Mouse (Mus musculus): ENCODE measurements around the gene Lgr6.
A peak's percentile ranks its signal among the peaks of the same experiment; 100 is the strongest.

Gene Lgr6

DNA sequence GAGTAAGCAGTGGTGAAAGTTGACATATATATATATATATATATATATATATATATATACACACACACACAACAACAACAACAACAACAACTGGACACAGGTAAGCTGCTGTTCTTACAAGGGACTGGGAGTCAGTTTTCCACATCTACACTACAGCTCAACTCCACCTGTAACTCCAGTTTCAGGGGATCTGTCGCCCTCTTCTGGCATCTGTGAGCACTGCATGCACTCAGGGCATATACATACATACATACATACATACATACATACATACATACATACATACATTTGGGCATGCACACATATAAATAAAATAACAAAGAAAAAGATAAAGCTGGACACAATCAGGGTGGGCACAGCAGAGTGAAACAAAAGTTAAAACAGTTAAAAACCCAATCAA is 81.5 kb downstream of the Lgr6 start:
- H3K9me3 ChIP-seq (ENCODE audit: low read length): 0 out of 2 replicates have a peak, but pooled peaks cover 7% of the 10 kb centered on the region
- H3K4me3 ChIP-seq (replicated peaks; ENCODE audit: low read length): no peak overlapping the region
- H3K27me3 ChIP-seq (ENCODE audit: insufficient read depth, low read length): peaks cover 15% of the 10 kb centered on the region; the same call in 1 of the 2 replicates
- no peaks in the 10 kb centered on the region for H3K36me3 ChIP-seq (ENCODE audit: insufficient read depth, low read length)
- 0 out of 2 replicates have a peak, but pooled peaks cover 10% of the 10 kb centered on the region for H3K4me1 ChIP-seq (replicated peaks; ENCODE audit: low read depth, low read length)
- TF ChIP-seq NANOG (IDR thresholded peaks at IDR 0.05; ENCODE audit: borderline replicate concordance, low read length): no peak
- peak; percentile 64 for TF ChIP-seq CTCF (conservative IDR thresholded peaks at IDR 0.05; ENCODE audit: low read length)
- TF ChIP-seq POU5F1 (IDR thresholded peaks at IDR 0.05; ENCODE audit: borderline replicate concordance, low read length): no peak

DNA sequence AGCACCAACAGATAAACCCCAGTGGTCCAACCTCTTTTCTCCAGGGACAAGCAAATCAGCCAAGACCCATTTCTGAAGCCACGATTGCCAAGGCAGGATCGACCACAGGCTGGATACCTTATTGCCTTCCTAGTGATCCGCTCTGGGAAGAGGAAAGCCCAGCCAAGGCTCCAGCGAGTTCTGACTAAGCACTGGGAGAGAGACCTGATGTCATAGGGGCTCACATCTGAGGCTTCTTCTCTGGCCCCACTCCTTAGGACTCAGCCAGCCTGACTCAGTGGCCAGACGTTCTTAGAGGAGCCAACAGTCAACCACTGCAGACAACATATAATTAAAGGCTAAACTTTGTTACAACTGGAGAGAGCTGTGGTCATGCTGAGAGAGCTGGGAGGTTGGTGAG is 83.1 kb downstream of the Lgr6 start:
- no peak for TF ChIP-seq CTCF (conservative IDR thresholded peaks at IDR 0.05; ENCODE audit: low read length)
- no peak for TF ChIP-seq NANOG (IDR thresholded peaks at IDR 0.05; ENCODE audit: borderline replicate concordance, low read length)
- no peak for TF ChIP-seq POU5F1 (IDR thresholded peaks at IDR 0.05; ENCODE audit: borderline replicate concordance, low read length)
- H3K27me3 ChIP-seq (ENCODE audit: insufficient read depth, low read length): peaks cover 16% of the 10 kb centered on the region
- H3K36me3 ChIP-seq (ENCODE audit: insufficient read depth, low read length): no peaks in the 10 kb centered on the region
- H3K4me3 ChIP-seq (replicated peaks; ENCODE audit: low read length): no peak overlapping the region
- no peaks in the 10 kb centered on the region for H3K9me3 ChIP-seq (ENCODE audit: low read length)
- H3K4me1 ChIP-seq (replicated peaks; ENCODE audit: low read depth, low read length): peaks cover 13% of the 10 kb centered on the region; the same call in 1 of the 2 replicates

DNA sequence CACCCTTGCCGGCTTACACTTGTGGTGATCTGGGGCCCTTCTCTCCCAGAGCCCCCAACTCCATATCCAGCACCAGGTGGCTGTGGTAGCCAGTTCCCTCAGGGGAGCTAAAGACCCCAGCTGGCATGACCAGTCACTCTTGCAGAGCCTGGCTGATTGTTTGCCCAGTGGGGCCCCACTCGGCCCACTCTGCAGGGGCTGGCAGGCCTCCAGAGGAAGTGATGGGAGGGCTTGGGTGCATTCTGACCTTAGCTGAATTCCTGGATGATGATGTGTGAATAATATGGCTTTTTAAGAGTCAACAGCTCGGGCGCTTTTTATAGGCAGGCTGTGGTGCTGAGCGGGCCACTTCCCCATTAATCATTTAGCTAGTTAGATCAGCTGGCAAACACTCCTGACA is 84.1 kb downstream of the Lgr6 start:
- TF ChIP-seq POU5F1 (IDR thresholded peaks at IDR 0.05; ENCODE audit: borderline replicate concordance, low read length): no peak
- TF ChIP-seq CTCF (conservative IDR thresholded peaks at IDR 0.05; ENCODE audit: low read length): no peak
- no peak for TF ChIP-seq NANOG (IDR thresholded peaks at IDR 0.05; ENCODE audit: borderline replicate concordance, low read length)
- Histone ChIP-seq H3K9me3 (ENCODE audit: low read length) (no peaks in the 10 kb centered on the region), H3K36me3 (ENCODE audit: insufficient read depth, low read length) (no peaks in the 10 kb centered on the region), H3K4me1 (replicated peaks; ENCODE audit: low read depth, low read length) (peaks cover 17% of the 10 kb centered on the region; the same call in 1 of the 2 replicates), H3K27me3 (ENCODE audit: insufficient read depth, low read length) (peaks cover 15% of the 10 kb centered on the region), H3K4me3 (replicated peaks; ENCODE audit: low read length) (no peak overlapping the region)

DNA sequence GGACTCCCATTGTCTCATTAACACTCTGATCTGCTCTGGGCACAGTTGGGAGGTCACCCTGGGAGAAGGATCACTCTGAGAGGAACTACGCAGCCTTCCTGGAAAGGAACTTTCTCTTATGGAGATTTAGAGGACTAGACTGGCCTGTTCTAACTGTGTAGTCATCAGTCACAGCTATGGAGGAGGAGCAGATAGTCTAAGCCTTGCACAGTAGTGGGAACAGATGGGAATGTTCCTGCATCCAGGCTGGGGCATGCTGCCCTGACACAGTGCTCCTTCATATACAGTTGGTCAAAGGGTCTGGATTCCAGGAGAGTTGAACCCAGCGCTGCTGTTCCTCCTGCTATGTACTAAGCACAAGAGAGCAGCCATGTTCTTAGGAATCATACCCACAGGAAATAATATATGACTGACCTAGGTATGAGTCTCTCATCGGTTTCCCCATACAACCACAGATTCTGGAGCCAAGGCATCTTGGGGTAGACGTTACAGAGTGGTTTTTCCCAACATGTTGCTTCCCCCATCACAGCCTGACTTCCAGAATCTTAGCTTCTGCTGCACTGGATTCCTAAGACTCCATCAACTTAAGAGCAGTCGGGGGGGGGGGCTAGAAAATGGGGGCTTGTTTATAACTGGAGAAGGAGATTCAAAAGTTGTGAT is 84.7 kb downstream of the Lgr6 start:
- H3K27me3 ChIP-seq (ENCODE audit: insufficient read depth, low read length): peaks cover 11% of the 10 kb centered on the region
- no peaks in the 10 kb centered on the region for H3K9me3 ChIP-seq (ENCODE audit: low read length)
- H3K36me3 ChIP-seq (ENCODE audit: insufficient read depth, low read length): no peaks in the 10 kb centered on the region
- no peak overlapping the region for H3K4me3 ChIP-seq (replicated peaks; ENCODE audit: low read length)
- peaks cover 17% of the 10 kb centered on the region; the same call in 1 of the 2 replicates for H3K4me1 ChIP-seq (replicated peaks; ENCODE audit: low read depth, low read length)
- TF ChIP-seq POU5F1 (IDR thresholded peaks at IDR 0.05; ENCODE audit: borderline replicate concordance, low read length) (no peak), NANOG (IDR thresholded peaks at IDR 0.05; ENCODE audit: borderline replicate concordance, low read length) (no peak), CTCF (conservative IDR thresholded peaks at IDR 0.05; ENCODE audit: low read length) (no peak)

DNA sequence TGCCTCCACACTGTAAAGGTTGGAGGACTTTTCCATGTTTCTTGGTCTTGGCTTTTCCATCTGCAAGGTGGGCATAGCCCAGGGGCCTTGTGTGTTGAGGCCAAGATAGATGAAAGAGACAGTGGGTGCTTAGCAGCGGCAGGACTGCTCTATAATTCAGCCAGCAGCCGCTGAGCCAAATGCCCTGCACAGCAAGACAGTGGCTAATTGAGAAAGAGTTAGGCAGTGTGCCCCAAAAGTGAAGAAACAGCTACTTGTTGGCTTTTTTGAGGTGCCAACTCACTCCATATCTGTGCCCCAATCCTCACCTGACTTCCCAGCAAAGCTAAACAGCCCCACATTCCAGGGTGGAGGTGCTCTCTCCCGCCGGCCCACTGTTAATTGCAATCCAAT is 85.3 kb downstream of the Lgr6 start:
- peaks cover 17% of the 10 kb centered on the region; the same call in 1 of the 2 replicates for H3K4me1 ChIP-seq (replicated peaks; ENCODE audit: low read depth, low read length)
- H3K4me3 ChIP-seq (replicated peaks; ENCODE audit: low read length): no peak overlapping the region
- TF ChIP-seq NANOG (IDR thresholded peaks at IDR 0.05; ENCODE audit: borderline replicate concordance, low read length) (no peak), CTCF (conservative IDR thresholded peaks at IDR 0.05; ENCODE audit: low read length) (no peak), POU5F1 (IDR thresholded peaks at IDR 0.05; ENCODE audit: borderline replicate concordance, low read length) (no peak)
- no peaks in the 10 kb centered on the region for H3K9me3 ChIP-seq (ENCODE audit: low read length)
- H3K27me3 ChIP-seq (ENCODE audit: insufficient read depth, low read length): peaks cover 11% of the 10 kb centered on the region
- H3K36me3 ChIP-seq (ENCODE audit: insufficient read depth, low read length): no peaks in the 10 kb centered on the region

DNA sequence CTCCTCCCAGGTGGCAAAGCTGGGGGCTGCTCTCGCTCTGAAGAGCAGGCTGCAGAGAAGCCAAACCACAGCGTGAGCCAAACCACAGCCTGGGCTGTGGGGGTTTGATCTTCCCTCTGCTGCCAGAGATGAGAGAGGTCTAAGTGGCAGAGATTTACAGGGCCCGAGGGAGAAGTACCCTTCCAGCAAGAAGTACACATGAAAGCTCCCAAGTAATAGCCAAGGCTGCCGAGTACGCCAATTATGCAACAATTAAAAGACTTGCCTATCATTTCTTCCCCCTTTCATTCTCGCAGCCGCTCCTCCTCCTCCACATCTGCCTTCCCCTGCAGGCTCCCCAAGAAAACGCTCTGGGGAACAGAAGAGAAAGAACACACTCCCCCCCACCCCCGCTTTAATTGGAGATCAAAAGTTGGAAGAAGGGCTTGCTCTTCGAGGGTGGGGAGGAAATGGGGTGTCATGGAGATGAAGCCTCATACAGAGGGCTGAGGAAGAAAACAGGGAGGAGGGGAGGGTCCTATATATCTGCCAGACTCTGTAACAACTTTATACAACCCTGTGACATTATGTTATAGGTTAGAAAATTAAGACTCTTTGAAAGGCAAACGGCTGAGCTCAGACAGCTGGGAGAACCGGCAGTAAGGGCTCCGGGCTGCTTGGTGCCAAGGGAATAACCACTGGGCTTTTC is 85.8 kb downstream of the Lgr6 start:
- Histone ChIP-seq H3K4me3 (replicated peaks; ENCODE audit: low read length) (no peak overlapping the region), H3K27me3 (ENCODE audit: insufficient read depth, low read length) (peaks cover 11% of the 10 kb centered on the region), H3K9me3 (ENCODE audit: low read length) (no peaks in the 10 kb centered on the region), H3K36me3 (ENCODE audit: insufficient read depth, low read length) (no peaks in the 10 kb centered on the region), H3K4me1 (replicated peaks; ENCODE audit: low read depth, low read length) (peaks cover 17% of the 10 kb centered on the region; the same call in 1 of the 2 replicates)
- TF ChIP-seq POU5F1 (IDR thresholded peaks at IDR 0.05; ENCODE audit: borderline replicate concordance, low read length) (no peak), CTCF (conservative IDR thresholded peaks at IDR 0.05; ENCODE audit: low read length) (no peak), NANOG (IDR thresholded peaks at IDR 0.05; ENCODE audit: borderline replicate concordance, low read length) (no peak)

DNA sequence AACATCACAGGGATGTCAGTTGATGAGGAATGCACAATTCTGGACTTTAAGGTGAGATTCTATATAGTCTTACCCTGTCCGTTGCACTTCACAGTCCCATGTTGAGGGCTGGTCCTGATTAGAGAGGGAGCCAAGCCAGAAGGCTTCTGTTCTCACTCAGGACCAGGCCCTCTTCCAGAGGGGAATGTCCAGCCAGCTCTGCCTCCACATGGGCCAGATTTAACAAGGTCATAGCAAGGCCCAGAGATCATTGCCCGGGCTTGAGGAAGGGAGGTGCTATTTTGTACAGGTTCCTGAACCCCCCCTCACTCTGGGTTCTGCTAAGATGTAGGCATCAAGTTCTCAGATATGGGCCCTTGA is 87.4 kb downstream of the Lgr6 start:
- Histone ChIP-seq H3K4me3 (replicated peaks; ENCODE audit: low read length) (no peak overlapping the region), H3K4me1 (replicated peaks; ENCODE audit: low read depth, low read length) (peaks cover 17% of the 10 kb centered on the region; the same call in 1 of the 2 replicates)
- TF ChIP-seq NANOG (IDR thresholded peaks at IDR 0.05; ENCODE audit: borderline replicate concordance, low read length) (no peak), CTCF (conservative IDR thresholded peaks at IDR 0.05; ENCODE audit: low read length) (no peak), POU5F1 (IDR thresholded peaks at IDR 0.05; ENCODE audit: borderline replicate concordance, low read length) (no peak)

DNA sequence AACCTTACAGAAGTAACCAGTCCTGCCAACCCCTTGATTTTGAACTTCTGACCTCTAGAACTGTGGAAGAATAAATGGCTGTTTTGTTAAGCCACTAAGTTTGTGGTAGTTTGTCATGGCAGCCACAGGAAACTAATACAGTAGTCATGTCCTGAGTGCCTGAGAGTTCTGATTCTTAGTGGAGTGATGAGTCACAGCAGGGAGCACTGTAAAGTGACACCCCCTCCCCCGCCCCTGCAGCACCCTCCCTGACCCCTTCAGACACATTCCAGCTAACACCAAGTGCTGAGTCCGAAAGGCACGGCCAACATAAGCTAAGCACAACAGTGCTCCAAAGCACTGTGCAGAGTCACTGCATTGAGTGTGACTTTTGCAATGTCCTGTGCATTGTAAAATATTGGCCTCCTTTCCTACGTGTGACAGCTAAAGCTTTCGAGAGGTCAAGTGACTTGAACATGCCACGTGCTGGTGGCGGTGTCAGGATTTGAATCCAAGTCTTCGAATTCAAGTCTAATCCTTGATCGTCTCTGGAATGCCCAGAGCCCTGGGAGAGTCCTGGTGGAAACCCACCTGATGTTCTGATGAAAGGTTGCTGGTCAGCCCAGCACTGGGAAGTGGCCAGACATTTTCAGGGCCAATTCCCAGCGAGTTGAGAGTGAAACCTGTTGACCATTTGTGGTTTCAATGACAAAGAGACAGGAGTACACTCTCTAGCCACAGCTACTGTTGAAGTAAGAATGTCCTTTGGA is 88.0 kb downstream of the Lgr6 start:
- Histone ChIP-seq H3K27me3 (ENCODE audit: insufficient read depth, low read length) (peaks cover 11% of the 10 kb centered on the region), H3K9me3 (ENCODE audit: low read length) (no peaks in the 10 kb centered on the region), H3K4me3 (replicated peaks; ENCODE audit: low read length) (no peak overlapping the region), H3K36me3 (ENCODE audit: insufficient read depth, low read length) (no peaks in the 10 kb centered on the region), H3K4me1 (replicated peaks; ENCODE audit: low read depth, low read length) (peaks cover 17% of the 10 kb centered on the region; the same call in 1 of the 2 replicates)
- TF ChIP-seq NANOG (IDR thresholded peaks at IDR 0.05; ENCODE audit: borderline replicate concordance, low read length) (no peak), POU5F1 (IDR thresholded peaks at IDR 0.05; ENCODE audit: borderline replicate concordance, low read length) (no peak), CTCF (conservative IDR thresholded peaks at IDR 0.05; ENCODE audit: low read length) (no peak)

More for the DNA sequence above, 87.4 kb downstream of the Lgr6 start:
- Histone ChIP-seq H3K27me3 (ENCODE audit: insufficient read depth, low read length) (peaks cover 11% of the 10 kb centered on the region), H3K9me3 (ENCODE audit: low read length) (no peaks in the 10 kb centered on the region), H3K36me3 (ENCODE audit: insufficient read depth, low read length) (no peaks in the 10 kb centered on the region)

All from E14TG2a.4 (cell line).